Mouse (Mus musculus) liver, adult 2 months (tissue): ENCODE results near the gene Ttc9b. TPM values are rescaled to one million over a fixed set of nuclear protein-coding genes. Genes with fewer than 3 reads are reported as not detected.

Source experiments
- DNase-seq: peaks from one replicate; pipeline ENCODE4 v3.0.0-alpha.2; 2011; ENCODE audit warnings: low read depth, low spot score; ENCODE audit errors: extremely low read depth
- H3K27ac ChIP-seq: fragments of 200-500 bp; replicated peaks from 2 replicates; pipeline ENCODE4 v1.5.1; 2012; ENCODE audit warnings: low read depth, mild to moderate bottlenecking, control low read depth, inconsistent platforms, low read length; ENCODE audit not compliant: insufficient read depth
- H3K27me3 ChIP-seq: fragments of 200-500 bp; 2 replicates; pipeline ENCODE4 v1.6.1; 2012; ENCODE audit warnings: mild to moderate bottlenecking, moderate library complexity, low read length, inconsistent platforms; ENCODE audit not compliant: control insufficient read depth, insufficient read depth
- H3K36me3 ChIP-seq: fragments of 200-500 bp; 2 replicates; pipeline ENCODE4 v1.6.1; 2012; ENCODE audit warnings: low read length, inconsistent platforms; ENCODE audit not compliant: control insufficient read depth, insufficient read depth
- H3K4me1 ChIP-seq: fragments of 200-500 bp; 2 replicates; pipeline ENCODE4 v1.6.1; 2011; ENCODE audit warnings: low read length; ENCODE audit not compliant: control insufficient read depth, insufficient read depth
- H3K4me3 ChIP-seq: fragments of 200-500 bp; 2 replicates; pipeline ENCODE4 v1.5.1; 2011; ENCODE audit warnings: low read depth, mild to moderate bottlenecking, control low read depth, low read length, moderate library complexity; ENCODE audit not compliant: insufficient read depth
- H3K79me2 ChIP-seq: fragments of 200-500 bp; 2 replicates; pipeline ENCODE4 v1.6.1; 2012; ENCODE audit warnings: inconsistent platforms, mild to moderate bottlenecking, low read length, moderate library complexity; ENCODE audit not compliant: control insufficient read depth, insufficient read depth
- H3K9ac ChIP-seq: fragments of 200-500 bp; 2 replicates; pipeline ENCODE4 v1.6.1; 2012; ENCODE audit warnings: low read depth, mild to moderate bottlenecking, control low read depth, inconsistent platforms, low read length
- CTCF ChIP-seq: fragments of 200-500 bp; IDR thresholded peaks from 2 replicates; pipeline ENCODE4 v1.5.1; 2011; ENCODE audit warnings: low read depth, low read length, control low read depth
- POLR2A ChIP-seq: fragments of 200-500 bp; IDR thresholded peaks from 2 replicates; pipeline ENCODE4 v1.6.1; 2011; ENCODE audit warnings: low read length, control low read depth; ENCODE audit not compliant: insufficient read depth; ENCODE audit errors: extremely low read depth
- WGBS: fragments of 180-500 bp; shearing (Covaris S2); methylation state at CpG from one replicate; pipeline ENCODE4 v1.1.7; 2018; 5-methylcytosine and 5-hydroxymethylcytosine counted together
- polyA plus RNA-seq: library from polyadenylated mRNA; depleted of rRNA; stranded (reverse); fragments of >200 nt; gene quantifications from 2 replicates; pipeline ENCODE4 v1.2.3, GENCODE M21; 2012
- total RNA-seq: library from RNA; depleted of rRNA; stranded (reverse); fragments of >200 nt; gene quantifications from 2 replicates; pipeline ENCODE4 v1.2.3, GENCODE M21; 2014

Gene Ttc9b
- total and polyA plus RNA-seq, 2 experiments: not detected

DNA sequence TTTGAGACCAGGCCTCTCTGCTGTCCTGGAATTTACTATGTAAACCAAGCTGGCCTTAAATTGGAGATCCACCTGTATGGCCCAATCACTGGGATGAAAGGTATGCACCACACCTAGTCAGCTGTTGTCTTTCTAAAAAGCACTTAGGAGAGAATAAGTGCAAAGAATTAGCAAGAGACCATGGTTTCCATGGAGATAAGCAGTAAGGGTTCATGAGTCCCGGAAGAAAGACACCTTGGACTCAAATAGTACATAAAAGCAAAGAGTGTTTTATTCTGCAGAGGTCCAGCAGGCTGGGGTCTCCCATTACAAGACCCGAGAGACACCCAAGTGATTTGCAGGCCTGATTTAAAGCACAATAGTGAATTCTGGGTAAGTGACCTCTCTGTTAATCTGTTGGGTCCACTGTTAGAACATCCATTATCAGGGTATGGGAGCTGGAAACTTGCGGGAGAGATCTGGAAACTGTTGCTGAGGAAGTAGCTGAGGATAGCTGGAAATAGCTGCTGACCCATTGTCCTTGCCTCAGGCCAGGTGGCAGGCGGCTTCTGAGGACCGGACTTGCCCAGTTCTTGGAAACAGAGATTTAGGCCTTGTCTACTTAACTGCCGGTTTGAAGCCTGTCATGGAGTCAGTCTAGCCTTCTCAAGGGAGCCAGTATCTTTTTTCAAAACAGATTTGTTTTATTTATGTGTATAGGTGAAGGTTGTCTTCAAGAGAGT lies 6.3 kb upstream of the Ttc9b start:
- Histone ChIP-seq H3K4me3 (no peak overlapping the region), H3K36me3 (no peaks in the 10 kb centered on the region), H3K79me2 (no peaks in the 10 kb centered on the region), H3K9ac (no peak overlapping the region), H3K27me3 (no peaks in the 10 kb centered on the region; the same call in 1 of the 2 replicates), H3K27ac (no peak overlapping the region), H3K4me1 (no peaks in the 10 kb centered on the region)
- WGBS: 82% methylated on average over 6 of the region's 6 CpGs
- no peak for DNase-seq
- TF ChIP-seq POLR2A (no peak), CTCF (no peak)

DNA sequence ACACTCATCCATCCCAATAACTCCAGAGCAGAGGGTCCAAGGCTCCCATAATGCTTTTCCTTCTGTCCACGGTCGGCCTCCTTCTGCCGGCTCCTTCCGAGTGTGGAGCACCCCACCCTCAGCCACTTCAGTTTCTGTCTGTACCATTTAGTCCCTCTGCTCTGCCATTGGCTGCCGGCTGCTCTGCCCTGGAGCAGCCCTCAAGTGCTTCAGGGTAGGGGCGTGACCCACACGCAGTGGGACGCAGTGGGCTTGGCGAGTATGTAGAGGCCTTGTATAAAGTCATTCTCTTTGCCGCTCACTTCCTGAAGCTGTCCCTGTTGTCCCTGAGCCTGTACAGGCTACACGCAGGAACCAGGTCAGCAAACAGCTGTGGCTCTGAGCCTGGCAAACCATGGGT lies 4.0 kb upstream of the Ttc9b start:
- 87% methylated on average over 11 of the region's 11 CpGs for WGBS
- Histone ChIP-seq H3K36me3 (no peaks in the 10 kb centered on the region), H3K27ac (no peak overlapping the region), H3K27me3 (peaks cover 16% of the 10 kb centered on the region), H3K9ac (no peak overlapping the region), H3K4me1 (no peaks in the 10 kb centered on the region), H3K4me3 (no peak overlapping the region), H3K79me2 (no peaks in the 10 kb centered on the region)
- DNase-seq: no peak
- TF ChIP-seq POLR2A: no peak
- no peak for TF ChIP-seq CTCF

DNA sequence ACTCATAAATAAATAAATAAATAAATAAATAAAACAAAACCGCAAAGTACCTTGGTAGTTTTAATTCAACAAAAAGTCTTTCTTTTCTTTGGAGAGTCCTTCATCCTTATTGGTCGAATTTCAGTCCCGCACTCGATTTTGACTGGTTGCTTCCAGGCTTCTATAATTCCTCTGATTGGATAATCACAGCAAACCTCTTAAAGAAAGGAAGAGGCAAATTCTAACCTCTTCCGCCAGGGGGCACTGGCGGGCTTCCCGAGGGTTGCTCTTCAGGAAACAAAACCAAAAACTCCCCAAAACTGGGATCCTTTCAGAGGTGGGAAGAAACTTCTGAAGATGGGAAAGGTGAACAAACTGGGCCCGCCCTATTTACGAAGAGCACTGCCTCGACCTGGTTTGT lies 2.8 kb upstream of the Ttc9b start:
- Histone ChIP-seq H3K9ac (no peak overlapping the region), H3K4me1 (no peaks in the 10 kb centered on the region), H3K36me3 (no peaks in the 10 kb centered on the region), H3K4me3 (no peak overlapping the region), H3K27me3 (peaks cover 23% of the 10 kb centered on the region), H3K27ac (no peak overlapping the region), H3K79me2 (no peaks in the 10 kb centered on the region)
- DNase-seq: peak; percentile 62
- TF ChIP-seq POLR2A (no peak), CTCF (peak; percentile 82)
- WGBS: 5% methylated on average over 10 of the region's 10 CpGs

DNA sequence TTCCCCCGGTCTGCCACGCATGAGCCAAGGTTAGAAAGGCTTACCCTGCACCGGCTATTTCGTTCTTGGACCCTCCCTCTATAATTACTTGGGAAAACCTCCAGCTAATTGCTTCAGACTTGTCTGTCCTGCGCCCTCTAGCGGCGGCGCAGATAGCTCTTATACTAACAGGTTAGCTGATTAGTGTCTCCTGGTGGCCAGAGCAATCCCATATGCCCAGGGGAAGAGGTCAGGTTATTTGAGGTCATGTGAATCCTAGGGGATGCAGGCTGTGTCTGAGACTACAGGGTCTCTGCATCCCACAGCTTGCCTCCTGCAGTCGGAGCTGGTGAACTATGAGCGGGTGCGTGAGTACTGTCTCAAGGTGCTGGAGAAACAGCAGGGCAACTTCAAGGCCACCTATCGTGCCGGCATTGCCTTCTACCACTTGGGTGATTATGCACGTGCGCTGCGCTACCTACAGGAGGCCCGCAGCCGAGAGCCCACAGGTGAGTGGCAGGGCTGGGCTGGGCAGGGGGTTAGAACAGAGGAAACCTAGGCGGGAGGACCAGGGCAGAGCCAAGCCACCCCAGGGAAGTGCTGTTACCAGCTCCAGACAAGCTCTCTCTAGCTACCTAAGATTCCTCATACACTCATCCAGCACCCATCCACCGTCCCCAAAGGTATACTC lies 1.0 kb downstream of the Ttc9b start:
- Histone ChIP-seq H3K27me3 (peaks cover 23% of the 10 kb centered on the region), H3K9ac (no peak overlapping the region), H3K4me1 (no peaks in the 10 kb centered on the region), H3K79me2 (no peaks in the 10 kb centered on the region), H3K36me3 (no peaks in the 10 kb centered on the region), H3K4me3 (no peak overlapping the region), H3K27ac (no peak overlapping the region)
- DNase-seq: peak; percentile 33
- no peak for TF ChIP-seq POLR2A
- peak; percentile 73 for TF ChIP-seq CTCF
- WGBS: 62% methylated on average over 20 of the region's 20 CpGs

DNA sequence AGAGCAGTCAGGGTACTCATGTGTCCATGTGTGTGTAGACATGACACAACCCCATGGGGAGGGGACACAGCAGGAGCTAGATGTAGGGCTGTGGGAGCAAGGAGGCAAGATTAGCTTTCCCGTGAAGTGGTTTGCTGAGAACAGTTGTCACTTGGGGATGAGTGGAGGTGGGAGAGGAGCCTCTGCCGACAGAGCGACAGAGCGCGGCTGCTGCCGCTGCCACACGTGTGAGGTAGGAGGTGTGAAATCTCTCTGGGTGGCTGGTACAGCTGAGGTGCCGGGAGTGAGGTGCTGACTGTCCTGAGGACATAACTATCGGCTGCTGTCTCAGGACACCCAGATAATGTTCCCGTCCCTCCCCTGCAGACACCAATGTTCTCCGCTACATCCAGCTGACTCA lies 1.8 kb downstream of the Ttc9b start:
- H3K9ac ChIP-seq: no peak overlapping the region
- DNase-seq: no peak
- H3K4me3 ChIP-seq: no peak overlapping the region
- WGBS: 53% methylated on average over 11 of the region's 11 CpGs
- H3K79me2 ChIP-seq: no peaks in the 10 kb centered on the region
- TF ChIP-seq CTCF (no peak), POLR2A (no peak)
- H3K27me3 ChIP-seq: peaks cover 23% of the 10 kb centered on the region
- H3K4me1 ChIP-seq: no peaks in the 10 kb centered on the region
- H3K36me3 ChIP-seq: no peaks in the 10 kb centered on the region
- H3K27ac ChIP-seq: no peak overlapping the region

DNA sequence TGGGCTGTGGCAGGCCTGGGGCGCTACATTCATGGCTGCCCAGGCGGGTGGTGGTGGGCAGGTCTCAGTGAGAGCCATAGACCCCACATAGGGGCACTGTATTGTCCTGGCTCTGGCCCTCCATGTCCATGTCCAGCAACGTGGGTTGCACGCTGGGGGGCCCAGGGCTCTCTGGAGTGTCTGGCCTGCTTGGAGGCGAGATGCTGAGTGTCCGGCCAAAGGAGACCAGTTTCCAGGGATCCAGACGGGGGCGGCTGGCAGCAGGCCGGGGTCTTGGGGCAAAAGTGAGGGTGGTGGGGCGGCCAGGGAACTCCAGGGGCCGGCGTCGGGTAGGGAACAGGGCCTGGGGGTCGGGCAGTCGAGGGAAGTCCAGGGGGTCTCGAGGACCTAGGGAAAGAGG lies 2.9 kb downstream of the Ttc9b start:
- H3K27ac ChIP-seq: no peak overlapping the region
- peaks cover 23% of the 10 kb centered on the region for H3K27me3 ChIP-seq
- no peaks in the 10 kb centered on the region for H3K4me1 ChIP-seq
- TF ChIP-seq CTCF (no peak), POLR2A (no peak)
- WGBS: 93% methylated on average over 16 of the region's 16 CpGs
- H3K36me3 ChIP-seq: no peaks in the 10 kb centered on the region
- no peak for DNase-seq
- H3K9ac ChIP-seq: no peak overlapping the region
- no peaks in the 10 kb centered on the region for H3K79me2 ChIP-seq
- no peak overlapping the region for H3K4me3 ChIP-seq
